Mouse (Mus musculus) layer of hippocampus, adult 9-10 months (tissue): Measurements from ENCODE around the gene Sbp.

Experiments
- DNase-seq: peaks from one replicate; pipeline ENCODE4 v3.0.0; 2022; ENCODE audit warnings: low spot score

Gene Sbp

GRCm38 (mm10) chr17:23992789-23993553 is 51.5 kb downstream of the Sbp start:
- no peak for DNase-seq

GRCm38 (mm10) chr17:23993559-23994428 is 52.3 kb downstream of the Sbp start:
- peak; percentile 88 for DNase-seq

- no peak for DNase-seq
Measured at GRCm38 (mm10) chr17:23994667-23995066, 53.2 kb downstream of the Sbp start.
